Mouse (Mus musculus) midbrain, embryonic 14.5 days (tissue): ENCODE measurements around the gene Evi5l. TPM values are rescaled to one million over a fixed set of nuclear protein-coding genes. Genes with fewer than 3 reads are reported as not detected.

Experiments used
- polyA plus RNA-seq: library from polyadenylated mRNA; unstranded; fragments of >200 nt; fragmentation: Nextera tagmentation; extraction: Ambion mirVana; gene quantifications from 2 replicates; pipeline ENCODE4 v1.2.1, GENCODE M21; 2014

Gene Evi5l
- polyA plus RNA-seq, 1 experiment from 2014 or later: 93.6 TPM

Other genes with a start within 250 kb of the Evi5l start
- not detected in 2 replicates for gene Cd209b, start 239.7 kb upstream of the Evi5l start, polyA plus RNA-seq
- 0.54 and 0.78 TPM in 2 replicates for gene Cd209c, start 211.8 kb upstream of the Evi5l start, polyA plus RNA-seq
- not detected in 2 replicates for gene Cd209f, start 60.7 kb upstream of the Evi5l start, polyA plus RNA-seq
- gene Cd209g, start 32.5 kb upstream of the Evi5l start, polyA plus RNA-seq: not detected in 2 replicates
- gene Prr36, start 50.9 kb downstream of the Evi5l start, polyA plus RNA-seq: 51.8 and 67.1 TPM in 2 replicates
- 0.07 TPM in 1 of 2 replicates, not detected in the other for gene Lrrc8e, start 60.3 kb downstream of the Evi5l start, polyA plus RNA-seq
- 21.9 and 30.1 TPM in 2 replicates for gene Map2k7, start 72.2 kb downstream of the Evi5l start, polyA plus RNA-seq
- 0.70 and 0.80 TPM in 2 replicates for gene Gm49320, start 72.3 kb downstream of the Evi5l start, polyA plus RNA-seq
- gene Tgfbr3l, start 81.6 kb downstream of the Evi5l start, polyA plus RNA-seq: 4.6 and 5.0 TPM in 2 replicates
- gene Snapc2, start 86.5 kb downstream of the Evi5l start, polyA plus RNA-seq: 58.6 and 69.4 TPM in 2 replicates
- gene Ctxn1, start 92.7 kb downstream of the Evi5l start, polyA plus RNA-seq: 210 and 240 TPM in 2 replicates
- 45.1 and 47.2 TPM in 2 replicates for gene Timm44, start 109.3 kb downstream of the Evi5l start, polyA plus RNA-seq
- gene Ccl25, start 158.6 kb downstream of the Evi5l start, polyA plus RNA-seq: 17.0 and 18.4 TPM in 2 replicates
- gene Elavl1, start 158.8 kb downstream of the Evi5l start, polyA plus RNA-seq: 89.3 and 157 TPM in 2 replicates